Mouse (Mus musculus) regulatory T cell (primary cell): ENCODE measurements around the gene Il5.

Experiments used
- in situ Hi-C: fragments of 300-600 bp; cut with MboI, MseI; formaldehyde crosslinking; loops from one replicate; pipeline ENCODE4 v1.15.1; 2025; ENCODE audit warnings: high pct_unique_total_duplicates

Il5 gene

GRCm38 (mm10) chr11:53720715-53721114 is at the start of gene Il5:
TSS of gene Il5 (plus strand) at chr11:53720794.
- in situ Hi-C loops, result no loop called here

GRCm38 (mm10) chr11:53671414-53671813 is 49.2 kb upstream of the Il5 start:
- in situ Hi-C loops, result no loop called here

GRCm38 (mm10) chr11:53680141-53680540 is 40.5 kb upstream of the Il5 start:
- in situ Hi-C loops, result no loop called here

- in situ Hi-C loops, result no loop called here
Observed at GRCm38 (mm10) chr11:53681686-53682085, 38.9 kb upstream of the Il5 start.

- in situ Hi-C loops, result no loop called here
Observed at GRCm38 (mm10) chr11:53682170-53682569, 38.4 kb upstream of the Il5 start.

- in situ Hi-C loops, result no loop called here
Observed at GRCm38 (mm10) chr11:53682994-53683530, 37.5 kb upstream of the Il5 start.

GRCm38 (mm10) chr11:53691979-53692378 is 28.6 kb upstream of the Il5 start:
- in situ Hi-C loops, result no loop called here

- in situ Hi-C loops, result no loop called here
Observed at GRCm38 (mm10) chr11:53698521-53698920, 22.1 kb upstream of the Il5 start.

- in situ Hi-C loops, result no loop called here
Observed at GRCm38 (mm10) chr11:53699351-53699750, 21.2 kb upstream of the Il5 start.

GRCm38 (mm10) chr11:53706236-53706933 is 14.2 kb upstream of the Il5 start:
- in situ Hi-C loops, result no loop called here

- in situ Hi-C loops, result no loop called here
Observed at GRCm38 (mm10) chr11:53706934-53707717, 13.5 kb upstream of the Il5 start, which contains the start of gene Rad50. TSS of gene Rad50 (minus strand) at chr11:53707319.

- in situ Hi-C loops, result no loop called here
Observed at GRCm38 (mm10) chr11:53707718-53708009, 12.9 kb upstream of the Il5 start.

- in situ Hi-C loops, result no loop called here
Observed at GRCm38 (mm10) chr11:53719701-53720100, 893 bp upstream of the Il5 start.

- in situ Hi-C loops, result loop anchor here (10.0 kb wide), 1 partner anchor 1033 kb away; no protein-coding TSS in a partner anchor
Observed at GRCm38 (mm10) chr11:53731457-53731856, 10.9 kb downstream of the Il5 start.

- in situ Hi-C loops, result loop anchor here (10.0 kb wide), 1 partner anchor 1033 kb away; no protein-coding TSS in a partner anchor
Observed at GRCm38 (mm10) chr11:53732244-53732643, 11.7 kb downstream of the Il5 start.

GRCm38 (mm10) chr11:53733824-53734223 is 13.2 kb downstream of the Il5 start:
- in situ Hi-C loops, result loop anchor here (10.0 kb wide), 1 partner anchor 1031 kb away; no protein-coding TSS in a partner anchor

- in situ Hi-C loops, result loop anchor here (10.0 kb wide), 1 partner anchor 1030 kb away; no protein-coding TSS in a partner anchor
Observed at GRCm38 (mm10) chr11:53734431-53734830, 13.8 kb downstream of the Il5 start.

GRCm38 (mm10) chr11:53734970-53735681 is 14.5 kb downstream of the Il5 start:
- in situ Hi-C loops, result loop anchor here (10.0 kb wide), 1 partner anchor 1030 kb away; no protein-coding TSS in a partner anchor

GRCm38 (mm10) chr11:53735682-53736245 is 15.2 kb downstream of the Il5 start:
- in situ Hi-C loops, result loop anchor here (10.0 kb wide), 1 partner anchor 1029 kb away; no protein-coding TSS in a partner anchor

- in situ Hi-C loops, result loop anchor here (10.0 kb wide), 1 partner anchor 1028 kb away; no protein-coding TSS in a partner anchor
Observed at GRCm38 (mm10) chr11:53736771-53737572, 16.4 kb downstream of the Il5 start.
